Mouse (Mus musculus): ENCODE results near the gene Mcts1. TPM values are rescaled to one million over a fixed set of nuclear protein-coding genes. Genes with fewer than 3 reads are reported as not detected.

Mcts1 gene
- polyA plus RNA-seq, 1 experiment from 2014 or later = 143 TPM

Other genes starting within 250 kb of the Mcts1 start
- 67.0 and 72.6 TPM in 2 replicates for gene Lamp2, start 144.1 kb upstream of the Mcts1 start, polyA plus RNA-seq (2016; fragmentation: Nextera tagmentation; extraction: Ambion mirVana)
- gene Cul4b, start 24.4 kb upstream of the Mcts1 start, polyA plus RNA-seq (2016; fragmentation: Nextera tagmentation; extraction: Ambion mirVana) = 25.9 and 29.8 TPM in 2 replicates
- gene C1galt1c1, start 34.5 kb downstream of the Mcts1 start, polyA plus RNA-seq (2016; fragmentation: Nextera tagmentation; extraction: Ambion mirVana) = 26.3 and 29.2 TPM in 2 replicates
- gene 6030498E09Rik, start 172.1 kb downstream of the Mcts1 start, polyA plus RNA-seq (2016; fragmentation: Nextera tagmentation; extraction: Ambion mirVana) = not detected in 2 replicates

Measured in neural tube, embryonic 12.5 days (tissue).